Mouse (Mus musculus): ENCODE measurements around the gene Ramp2. TPM values are rescaled to one million over a fixed set of nuclear protein-coding genes. Genes with fewer than 3 reads are reported as not detected.
A peak's percentile ranks its signal among the peaks of the same experiment; 100 is the strongest.

Gene Ramp2
- total RNA-seq, 2 experiments from 2014 or later = 33.2 to 39.4 TPM

DNA sequence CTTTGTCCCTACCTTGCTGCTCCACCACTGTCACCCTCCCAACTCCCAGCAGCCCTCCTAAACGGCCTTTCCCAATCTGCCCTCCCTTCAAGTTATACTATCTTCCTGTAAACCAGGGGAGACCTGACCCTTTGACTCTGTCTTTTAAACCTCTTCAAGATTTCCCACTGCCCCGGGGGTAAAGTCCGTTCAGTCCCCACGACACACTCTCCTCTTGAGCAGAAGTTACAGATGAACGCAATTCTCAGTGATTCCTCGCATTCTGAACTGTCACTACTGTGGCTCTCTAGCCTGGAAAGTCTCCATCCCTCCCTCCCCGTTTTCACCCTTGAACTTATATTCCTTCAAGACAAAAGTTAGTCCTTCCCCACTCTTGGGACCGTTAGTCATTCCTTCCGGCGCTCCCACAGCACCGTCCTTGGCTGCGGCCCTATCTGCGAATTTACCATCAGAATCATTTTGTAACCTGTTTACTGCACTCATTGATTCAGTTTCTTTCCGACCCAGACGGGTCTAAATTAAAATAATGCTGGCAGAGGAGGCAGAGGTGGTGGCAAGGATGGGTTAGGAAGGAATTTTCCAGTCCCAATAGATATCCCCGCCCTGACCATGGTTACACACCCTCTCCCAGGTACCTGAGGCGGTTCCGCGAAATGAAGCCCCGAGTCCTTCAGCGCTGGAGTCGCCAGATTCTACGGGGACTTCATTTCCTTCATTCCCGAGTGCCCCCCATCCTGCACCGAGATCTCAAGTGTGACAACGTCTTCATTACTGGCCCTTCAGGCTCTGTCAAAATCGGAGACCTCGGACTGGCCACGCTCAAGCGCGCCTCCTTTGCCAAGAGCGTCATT, 17.5 kb downstream of the Ramp2 start:
- no peak for DNase-seq (ENCODE audit: low spot score in 2 of 2)
- intact Hi-C loops (cut with DNase I) = no loop called here

DNA sequence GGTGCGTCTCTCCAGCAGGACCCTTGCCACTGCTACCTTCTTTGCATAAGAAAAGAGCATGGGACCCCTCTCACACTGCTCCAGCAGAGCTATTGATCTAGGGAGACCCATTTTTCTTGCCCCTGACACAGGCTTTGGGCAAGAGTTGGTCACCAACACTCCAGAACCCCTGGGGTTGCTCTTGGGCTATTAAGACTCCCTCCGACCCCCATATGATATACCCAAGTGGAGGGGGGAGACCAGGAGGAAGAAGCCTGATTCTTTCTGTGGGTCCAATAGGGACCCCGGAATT, 18.1 kb downstream of the Ramp2 start:
- no peak for DNase-seq (ENCODE audit: low spot score in 2 of 2)
- intact Hi-C loops (cut with DNase I) = no loop called here

DNA sequence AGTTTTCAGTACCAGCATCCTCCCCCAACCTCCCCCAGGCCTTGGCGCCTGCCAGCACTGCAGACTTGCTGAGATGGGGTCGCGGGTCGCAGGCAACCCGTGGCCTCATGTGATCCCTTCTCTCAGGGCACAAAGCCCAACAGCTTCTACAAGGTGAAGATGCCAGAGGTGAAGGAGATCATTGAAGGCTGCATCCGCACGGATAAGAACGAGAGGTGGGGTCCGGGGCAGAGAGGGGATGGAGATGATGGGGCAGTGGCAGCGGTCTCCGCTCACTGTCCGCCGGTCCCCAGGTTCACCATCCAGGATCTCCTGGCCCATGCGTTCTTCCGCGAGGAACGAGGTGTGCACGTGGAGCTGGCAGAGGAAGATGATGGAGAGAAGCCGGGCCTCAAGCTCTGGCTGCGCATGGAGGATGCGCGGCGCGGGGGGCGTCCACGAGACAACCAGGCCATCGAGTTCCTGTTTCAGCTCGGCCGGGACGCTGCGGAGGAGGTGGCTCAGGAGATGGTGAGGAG, 19.2 kb downstream of the Ramp2 start:
- intact Hi-C loops (cut with DNase I) = no loop called here
- DNase-seq (ENCODE audit: low spot score in 2 of 2) = no peak

DNA sequence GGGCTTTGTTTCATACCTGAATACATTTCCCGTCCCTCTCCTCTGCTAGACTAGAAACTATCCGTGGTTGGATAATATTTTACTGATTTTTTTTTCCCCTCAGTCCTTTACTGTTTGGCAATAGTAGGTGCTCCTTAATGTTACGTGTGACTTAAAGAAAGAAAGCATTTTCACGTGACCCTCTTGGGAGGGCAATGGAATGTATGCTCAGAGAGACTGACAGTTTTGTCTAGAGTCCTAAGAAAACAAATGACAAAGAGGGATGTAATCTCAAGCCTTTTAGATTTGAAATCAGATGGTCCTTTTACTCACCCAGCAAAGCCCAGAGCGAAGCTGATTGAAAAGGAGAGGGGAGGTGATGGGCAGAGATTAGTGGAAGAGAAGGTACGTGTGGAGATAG, 20.1 kb downstream of the Ramp2 start:
- no peak for DNase-seq (ENCODE audit: low spot score in 2 of 2)

DNA sequence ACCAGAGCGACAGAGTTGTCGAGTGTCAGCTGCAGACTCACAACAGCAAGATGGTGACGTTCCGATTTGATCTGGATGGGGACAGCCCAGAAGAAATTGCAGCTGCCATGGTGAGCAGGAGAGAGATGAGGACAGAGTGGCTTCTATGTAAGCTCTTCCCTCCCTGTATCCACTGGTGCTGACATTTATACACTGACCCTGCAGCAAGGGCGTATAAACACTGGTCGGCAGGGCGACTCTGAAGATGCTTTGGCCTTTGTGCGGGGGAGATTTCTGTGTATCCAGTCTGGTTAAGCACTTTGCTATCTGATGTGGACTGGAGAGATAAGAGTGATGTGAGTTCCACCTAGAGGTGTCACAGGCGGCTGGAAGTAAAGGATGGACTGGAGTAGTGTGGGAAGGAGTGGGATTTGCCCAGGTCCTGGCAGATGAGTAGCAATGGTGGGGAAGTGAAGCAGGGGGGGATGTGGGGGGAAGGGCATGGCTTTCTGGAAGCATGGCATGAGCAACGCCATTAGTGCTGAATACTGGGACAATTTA, 23.8 kb downstream of the Ramp2 start:
- no peak for DNase-seq (ENCODE audit: low spot score in 2 of 2)
- intact Hi-C loops (cut with DNase I) = no loop called here

More for the DNA sequence above, 20.1 kb downstream of the Ramp2 start:
- intact Hi-C loops (cut with DNase I) = no loop called here

DNA sequence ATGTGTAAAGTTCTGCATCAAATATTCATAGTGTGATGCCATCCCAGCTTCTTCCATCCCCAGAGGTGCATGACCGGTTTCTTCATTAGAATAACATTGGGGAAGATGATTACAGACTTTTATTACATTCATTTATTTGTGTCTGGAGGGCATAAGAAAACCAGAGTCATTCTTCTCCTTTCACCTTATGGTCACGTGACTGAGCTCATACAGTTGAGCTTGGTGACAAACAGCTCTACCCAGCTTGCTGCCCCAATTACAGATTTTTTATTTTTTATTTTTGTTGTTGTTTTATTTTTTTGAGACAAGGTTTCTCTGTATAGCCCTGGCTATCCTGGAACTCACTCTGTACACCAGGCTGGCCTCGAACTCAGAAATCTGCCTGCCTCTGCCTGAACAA, 26.6 kb downstream of the Ramp2 start:
- intact Hi-C loops (cut with DNase I) = no loop called here
- no peak for DNase-seq (ENCODE audit: low spot score in 2 of 2)

DNA sequence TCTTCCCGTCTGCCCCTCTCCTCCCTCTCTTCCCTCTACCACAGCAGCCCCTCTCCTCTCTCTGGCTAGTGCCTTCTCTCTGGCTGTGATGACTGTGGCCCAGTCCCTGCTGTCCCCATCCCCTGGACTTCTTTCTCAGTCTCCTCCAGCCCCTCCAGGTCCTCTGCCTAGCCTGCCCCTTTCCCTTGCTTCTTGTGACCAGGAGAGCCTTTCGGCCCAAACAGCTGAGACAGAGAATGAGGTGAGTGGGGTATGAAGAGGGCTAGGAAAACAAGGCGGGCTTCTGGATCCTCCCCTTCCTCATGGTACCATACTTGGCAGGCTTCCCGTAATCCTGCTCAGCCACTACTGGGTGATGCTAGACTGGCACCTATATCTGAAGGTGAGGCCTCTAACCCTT, 29.5 kb downstream of the Ramp2 start:
- intact Hi-C loops (cut with DNase I) = no loop called here
- no peak for DNase-seq (ENCODE audit: low spot score in 2 of 2)

DNA sequence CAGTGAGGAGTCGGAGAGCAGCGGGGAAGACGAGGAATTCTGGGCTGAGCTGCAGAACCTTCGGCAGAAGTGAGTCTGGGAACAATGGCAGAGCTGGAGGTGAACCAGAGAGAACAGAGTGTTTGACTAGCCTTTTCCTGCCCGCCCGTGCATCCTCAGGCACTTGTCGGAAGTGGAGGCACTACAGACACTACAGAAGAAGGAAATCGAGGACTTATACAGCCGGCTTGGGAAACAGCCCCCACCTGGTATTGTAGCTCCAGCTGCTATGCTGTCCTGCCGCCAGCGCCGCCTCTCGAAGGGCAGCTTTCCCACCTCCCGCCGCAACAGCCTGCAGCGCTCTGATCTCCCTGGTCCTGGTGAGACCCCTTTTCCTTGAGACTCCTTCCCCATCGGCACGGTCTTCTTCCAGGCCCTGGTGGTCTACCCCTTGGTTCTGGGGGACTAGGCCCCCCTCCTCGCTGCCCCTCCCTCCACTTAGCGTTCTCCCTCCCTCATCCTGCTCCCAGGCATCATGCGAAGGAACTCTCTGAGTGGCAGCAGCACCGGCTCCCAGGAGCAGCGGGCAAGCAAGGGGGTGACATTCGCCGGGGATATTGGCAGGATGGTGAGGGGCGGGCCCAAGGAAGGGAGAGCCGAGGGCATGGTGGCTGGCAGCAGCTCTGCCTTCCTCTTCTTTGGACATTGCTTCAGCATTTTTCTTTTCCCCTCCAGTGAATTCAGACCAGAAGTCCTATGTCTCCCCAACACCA, 30.7 kb downstream of the Ramp2 start:
- intact Hi-C loops (cut with DNase I) = no loop called here

DNA sequence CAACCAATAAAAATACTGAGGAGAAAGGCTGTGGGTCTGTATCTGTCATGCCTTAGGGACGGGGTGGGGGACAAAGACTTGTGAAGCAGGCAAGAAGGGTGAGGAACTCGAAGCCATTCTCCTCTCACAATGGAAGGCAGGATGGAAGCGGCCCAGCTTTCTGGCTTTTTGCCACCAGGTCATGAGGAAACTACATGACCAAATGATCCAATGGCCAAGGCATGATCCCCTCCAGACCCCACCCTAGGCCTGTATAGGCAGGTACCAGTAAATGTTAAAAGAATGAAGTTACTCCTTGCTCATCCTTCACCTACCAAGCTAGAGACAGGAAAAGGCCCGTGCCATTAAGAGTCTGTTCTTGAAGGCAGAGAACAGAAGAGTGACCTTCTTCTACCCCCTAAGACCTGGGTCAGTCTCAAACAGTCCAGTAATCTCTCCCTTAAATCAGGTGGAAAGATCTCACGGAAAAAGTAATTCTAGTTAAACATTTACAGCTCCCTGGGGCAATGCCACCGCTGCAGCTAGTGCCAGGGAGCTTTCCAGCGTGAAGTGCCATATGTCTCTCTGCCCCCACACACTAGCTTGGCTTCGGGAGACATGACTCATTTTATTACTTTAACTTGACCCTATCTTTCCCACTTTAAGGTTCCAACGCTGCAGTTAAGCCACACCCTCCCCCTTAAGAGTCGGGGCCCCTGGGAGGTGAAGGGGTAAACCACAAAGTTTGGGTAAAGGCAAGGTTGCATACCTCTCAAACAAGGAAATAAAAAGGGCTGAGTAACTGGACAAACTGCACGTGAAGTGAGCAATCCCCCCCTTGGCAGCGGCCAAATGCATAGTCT, 31.8 kb downstream of the Ramp2 start:
- DNase-seq (ENCODE audit: low spot score in 2 of 2) = peak in 1 of 2 experiments; percentile 36
- intact Hi-C loops (cut with DNase I) = no loop called here

More for the DNA sequence above, 30.7 kb downstream of the Ramp2 start:
- DNase-seq (ENCODE audit: low spot score in 2 of 2) = no peak

DNA sequence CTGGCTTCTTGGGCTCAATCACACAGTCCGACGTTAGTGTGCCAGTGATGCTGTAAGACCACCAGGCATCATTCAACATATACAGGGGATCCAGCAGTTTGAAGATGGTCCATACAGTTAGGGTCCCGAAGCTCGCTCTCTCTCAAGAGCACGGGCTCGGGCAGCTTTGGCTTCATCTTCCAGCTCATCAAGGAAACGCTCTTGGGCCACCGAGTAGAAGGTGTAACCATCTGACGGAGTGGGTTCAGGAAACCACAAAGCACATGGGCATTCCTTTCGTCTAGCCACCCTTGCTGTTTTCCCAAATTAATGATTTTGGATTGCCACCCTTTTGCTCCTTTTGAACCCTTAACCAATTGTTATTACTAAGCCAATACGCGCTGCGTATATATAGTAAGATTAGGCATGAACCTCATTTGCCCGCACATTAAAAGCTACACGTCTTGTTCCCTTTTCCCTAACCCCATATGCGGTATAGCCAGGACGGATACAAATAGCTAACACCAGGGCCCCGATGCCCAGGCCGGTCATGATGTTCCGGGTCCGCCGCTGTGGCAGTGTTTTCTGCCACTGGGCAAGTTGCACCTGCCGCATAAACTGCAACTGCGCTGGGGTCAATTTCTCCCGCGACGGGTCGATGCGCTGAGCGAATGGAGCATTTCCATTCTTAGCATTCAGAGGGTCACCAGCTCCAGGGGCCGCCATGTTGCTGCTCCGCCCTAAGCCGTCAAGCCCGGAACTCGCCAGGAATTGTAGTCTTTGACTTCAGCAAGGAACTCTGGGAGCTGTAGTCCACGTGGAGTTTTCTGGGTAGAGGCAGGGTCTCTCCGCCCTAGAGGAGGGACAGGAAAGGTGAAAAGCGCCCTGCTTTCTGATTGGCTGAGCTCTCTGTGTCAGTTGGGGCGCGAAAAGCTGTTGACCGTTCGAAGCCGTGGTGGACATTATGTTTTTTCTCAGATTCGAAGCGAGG, 32.7 kb downstream of the Ramp2 start, which contains the start of the genes Cntd1 and Coa3:
Cntd1 (plus strand) TSS at position 790 of the 970 bp plus-strand sequence.
Coa3 (minus strand) TSS at position 892 of the 970 bp plus-strand sequence.
- DNase-seq (ENCODE audit: low spot score in 2 of 2) = peak; percentile 84 to 86
- intact Hi-C loops (cut with DNase I) = no loop called here

DNA sequence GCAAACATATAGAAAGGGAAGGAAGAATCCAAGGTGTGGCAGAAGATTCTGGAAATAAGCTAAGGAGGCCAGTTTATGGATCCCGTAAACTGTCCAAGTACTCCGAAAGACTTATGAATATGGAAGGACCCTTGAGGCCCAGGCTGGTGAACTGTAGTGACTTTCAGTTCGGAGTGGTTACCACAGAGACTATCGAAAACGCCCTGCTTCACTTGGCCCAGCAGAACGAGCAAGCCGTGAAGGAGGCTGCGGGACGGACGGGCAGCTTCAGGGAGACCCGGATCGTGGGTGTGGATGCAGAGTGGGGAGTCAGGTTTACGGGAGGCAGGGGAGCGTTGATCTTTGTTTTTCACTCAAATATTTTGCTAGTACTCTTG, 33.4 kb downstream of the Ramp2 start:
- DNase-seq (ENCODE audit: low spot score in 2 of 2) = no peak
- intact Hi-C loops (cut with DNase I) = no loop called here

DNA sequence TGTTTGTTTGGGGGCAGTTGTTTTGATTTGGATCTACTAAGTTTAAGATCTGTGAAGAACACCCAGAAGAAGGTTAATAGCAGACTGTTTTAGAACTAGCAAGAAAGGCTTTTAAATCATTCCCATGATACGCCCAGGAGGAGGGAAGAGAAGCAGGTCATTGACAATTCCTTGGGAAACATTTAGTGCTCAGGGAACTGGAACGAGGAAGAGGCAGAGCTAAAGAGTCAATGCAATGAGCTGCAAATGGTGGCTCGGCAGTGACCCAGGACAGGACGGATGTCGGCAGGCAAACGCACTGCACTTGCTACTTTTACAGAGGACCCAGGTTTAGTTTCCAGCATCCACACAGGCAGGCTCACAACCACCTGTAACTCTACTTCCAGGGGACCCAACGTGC, 35.0 kb downstream of the Ramp2 start:
- no peak for DNase-seq (ENCODE audit: low spot score in 2 of 2)
- intact Hi-C loops (cut with DNase I) = no loop called here

DNA sequence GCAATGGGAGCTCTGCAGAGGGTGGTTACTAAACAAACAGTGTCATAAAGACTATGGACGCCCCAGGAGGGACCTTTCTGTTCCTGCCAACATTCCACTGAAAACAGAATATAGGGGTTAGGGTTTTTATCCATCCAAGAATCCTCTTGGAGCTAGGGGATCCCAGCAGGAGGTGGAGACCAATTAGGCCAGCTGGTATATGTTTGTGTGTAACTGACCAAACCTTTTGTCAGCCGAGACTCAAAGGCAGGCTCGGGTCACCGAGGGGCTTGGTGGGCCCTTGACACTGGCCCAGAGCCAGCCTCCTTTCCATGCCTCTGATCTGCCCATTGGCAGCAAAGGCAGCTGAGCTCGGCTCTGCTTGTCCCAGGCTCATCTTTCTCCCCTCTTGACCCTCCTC, 37.1 kb downstream of the Ramp2 start:
- intact Hi-C loops (cut with DNase I) = no loop called here
- DNase-seq (ENCODE audit: low spot score in 2 of 2) = no peak

DNA sequence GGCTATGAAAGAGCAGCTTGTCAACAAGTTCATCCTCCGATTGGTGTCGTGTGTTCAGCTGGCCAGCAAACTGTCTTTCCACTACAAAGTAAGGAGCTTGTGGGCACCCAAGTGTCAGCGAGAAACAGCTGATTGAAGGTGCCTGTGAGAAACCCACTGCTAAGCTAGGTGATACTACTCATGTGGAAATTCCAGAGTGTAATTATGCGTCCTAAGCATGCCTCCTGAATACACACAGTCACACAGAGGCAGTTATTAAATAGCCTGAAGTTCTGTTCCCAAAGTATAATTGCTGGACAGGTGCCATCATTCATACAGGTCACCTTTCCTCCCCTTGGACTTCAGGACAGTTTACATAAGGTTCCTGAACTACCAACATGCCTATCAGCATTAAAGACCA, 38.0 kb downstream of the Ramp2 start:
- no peak for DNase-seq (ENCODE audit: low spot score in 2 of 2)
- intact Hi-C loops (cut with DNase I) = no loop called here

DNA sequence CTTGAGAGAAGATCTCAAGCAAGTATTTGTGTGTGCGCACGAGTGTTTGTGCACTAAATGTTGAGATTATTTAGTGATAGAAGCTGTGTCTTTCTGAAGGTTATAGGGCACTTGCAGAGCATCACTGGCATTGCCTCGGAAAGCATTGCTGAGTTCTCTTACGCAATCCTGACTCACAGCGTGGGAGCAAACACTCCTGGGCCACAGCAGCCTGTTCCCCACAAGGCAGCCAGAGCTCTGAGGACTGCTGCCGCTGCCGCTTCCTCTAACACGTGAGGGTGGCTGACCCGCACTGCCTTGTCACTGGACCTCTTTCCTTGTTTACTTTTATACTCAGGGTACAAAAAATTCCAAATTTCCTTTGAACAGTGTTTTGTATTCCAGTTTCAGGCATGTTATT, 41.5 kb downstream of the Ramp2 start:
- DNase-seq (ENCODE audit: low spot score in 2 of 2) = no peak
- intact Hi-C loops (cut with DNase I) = no loop called here

DNA sequence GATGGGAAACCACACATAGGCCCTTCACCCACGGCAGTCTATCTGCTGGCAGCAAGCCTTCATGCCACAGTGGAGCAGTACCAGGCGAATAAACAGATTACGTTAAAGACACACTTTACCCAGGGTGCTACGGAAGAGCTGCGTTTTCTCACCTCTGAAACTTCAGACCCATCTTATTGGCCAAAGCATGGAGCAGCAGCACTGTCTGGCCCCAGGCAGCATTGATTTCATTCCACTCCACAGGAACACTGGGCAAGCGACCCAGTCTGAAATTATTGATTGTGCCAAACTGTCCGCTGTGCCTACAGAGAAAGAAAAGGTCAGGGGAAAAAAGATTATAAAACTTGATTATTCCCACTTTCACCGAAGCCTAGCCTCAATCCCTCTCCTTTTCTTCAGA, 45.4 kb downstream of the Ramp2 start:
- no peak for DNase-seq (ENCODE audit: low spot score in 2 of 2)
- intact Hi-C loops (cut with DNase I) = no loop called here

DNA sequence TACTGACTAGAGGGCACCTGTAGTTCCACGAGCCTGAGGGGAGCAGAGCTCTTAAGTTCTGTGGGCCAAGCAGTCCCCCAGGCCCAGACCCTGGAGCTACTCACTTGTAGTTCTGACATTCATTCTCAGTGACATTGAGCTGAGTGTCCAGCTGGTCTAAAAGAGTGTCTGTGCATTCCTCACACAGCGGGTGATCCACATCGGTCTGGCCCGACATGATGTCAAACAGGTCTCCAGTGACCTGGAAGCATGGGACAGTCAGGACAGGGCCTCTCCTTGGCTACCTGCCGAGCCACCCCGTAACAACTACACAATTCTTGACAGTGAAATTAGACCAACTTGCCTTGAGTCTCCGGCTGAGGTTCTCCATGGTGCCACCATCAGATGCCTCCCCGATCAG, 49.4 kb downstream of the Ramp2 start:
- intact Hi-C loops (cut with DNase I) = no loop called here
- no peak for DNase-seq (ENCODE audit: low spot score in 2 of 2)

DNA sequence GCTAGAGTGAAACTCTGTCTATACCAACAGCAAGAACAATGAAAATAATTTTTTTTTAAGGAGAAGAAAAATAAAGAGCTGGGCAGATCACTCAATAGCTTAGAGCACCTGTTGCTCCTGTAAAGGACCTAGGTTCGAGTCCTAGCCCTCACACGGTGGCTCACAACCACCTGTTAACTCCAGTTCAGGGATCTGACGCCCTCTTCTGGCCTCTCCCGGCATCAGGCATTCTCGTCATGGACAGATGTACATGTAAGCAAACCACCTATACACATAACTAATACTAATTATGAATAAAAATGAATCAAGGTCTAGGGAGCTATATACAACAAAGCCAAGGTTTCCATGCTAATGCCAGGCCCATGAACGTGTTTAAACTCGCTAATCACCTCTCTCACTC, 55.1 kb downstream of the Ramp2 start:
- no peak for DNase-seq (ENCODE audit: low spot score in 2 of 2)
- intact Hi-C loops (cut with DNase I) = loop anchor here (5.0 kb wide), 1 partner anchor 49 kb away; the partner anchor contains the start of gene Vps25
